Mouse (Mus musculus): ENCODE data around the gene Tspo.

Tspo gene

GRCm38 (mm10) chr15:83546029-83546428 lies 17.4 kb upstream of the Tspo start:
- no peak for DNase-seq (ENCODE audit: low spot score)

- DNase-seq (ENCODE audit: low spot score), result no peak
Observed at GRCm38 (mm10) chr15:83547144-83547543, 16.2 kb upstream of the Tspo start.

- DNase-seq (ENCODE audit: low spot score), result no peak
Observed at GRCm38 (mm10) chr15:83550137-83550536, 13.3 kb upstream of the Tspo start.

GRCm38 (mm10) chr15:83553831-83554230 lies 9.6 kb upstream of the Tspo start:
- DNase-seq (ENCODE audit: low spot score), result no peak

- peak; percentile 70 for DNase-seq (ENCODE audit: low spot score)
Observed at GRCm38 (mm10) chr15:83555161-83555974, 8.0 kb upstream of the Tspo start.

DNA sequence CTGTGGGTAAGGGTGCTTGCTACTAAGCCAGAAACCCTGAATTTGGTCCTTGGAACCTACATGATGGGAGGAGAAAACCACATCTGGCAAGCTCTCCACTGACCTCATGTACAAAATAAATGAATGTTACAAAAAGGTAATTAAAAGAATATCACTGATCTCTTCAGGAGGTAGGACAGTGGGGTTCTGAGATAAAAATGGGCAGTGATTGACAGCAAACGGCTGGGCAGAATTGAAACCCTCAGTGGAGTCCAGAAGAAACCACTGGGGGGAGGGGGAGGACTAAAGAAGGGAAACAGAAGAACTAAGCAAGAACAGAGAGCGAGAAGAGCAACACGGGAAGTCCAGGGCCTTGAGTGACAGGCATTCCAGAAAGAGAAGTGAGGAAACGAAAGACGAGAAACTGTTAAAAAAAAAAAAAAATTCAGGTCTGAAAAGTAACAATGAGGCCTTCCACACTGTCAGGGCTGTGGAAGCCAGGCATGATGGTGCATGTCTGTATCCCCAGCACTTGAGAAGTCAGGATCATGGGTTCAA lies 2.4 kb upstream of the Tspo start:
- DNase-seq (ENCODE audit: low spot score), result no peak

DNA sequence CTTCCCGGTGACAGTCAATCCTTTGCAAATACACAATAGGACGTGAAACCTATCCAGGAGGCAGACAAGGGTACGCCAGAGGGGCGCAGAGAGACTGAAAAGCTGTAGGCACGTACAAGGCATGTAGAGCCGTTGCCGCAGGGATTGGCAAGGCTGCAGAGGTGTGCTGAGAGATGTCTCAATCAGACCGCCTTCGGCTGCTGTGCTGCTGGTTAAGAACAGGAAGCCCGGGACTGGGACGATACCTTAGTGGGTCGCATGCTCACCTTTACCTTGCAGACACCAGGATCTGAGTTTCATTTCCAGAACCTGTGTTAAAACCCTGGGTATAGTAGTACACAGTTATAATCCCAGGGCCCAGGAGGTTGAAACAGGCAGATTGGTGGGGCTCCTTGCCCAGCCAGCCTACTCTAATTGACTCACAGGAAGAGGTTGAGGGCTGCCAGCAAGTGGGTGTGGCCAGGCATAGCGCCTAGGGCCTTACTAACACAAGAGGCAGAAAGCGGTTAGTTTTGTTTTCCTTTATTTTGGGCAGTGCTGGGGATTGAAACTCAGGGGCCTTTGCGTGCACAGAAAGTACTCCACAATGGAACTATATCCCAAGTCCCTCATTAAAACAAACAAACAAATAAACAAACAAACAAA lies 644 bp upstream of the Tspo start:
- peak; percentile 77 for DNase-seq (ENCODE audit: low spot score)

DNA sequence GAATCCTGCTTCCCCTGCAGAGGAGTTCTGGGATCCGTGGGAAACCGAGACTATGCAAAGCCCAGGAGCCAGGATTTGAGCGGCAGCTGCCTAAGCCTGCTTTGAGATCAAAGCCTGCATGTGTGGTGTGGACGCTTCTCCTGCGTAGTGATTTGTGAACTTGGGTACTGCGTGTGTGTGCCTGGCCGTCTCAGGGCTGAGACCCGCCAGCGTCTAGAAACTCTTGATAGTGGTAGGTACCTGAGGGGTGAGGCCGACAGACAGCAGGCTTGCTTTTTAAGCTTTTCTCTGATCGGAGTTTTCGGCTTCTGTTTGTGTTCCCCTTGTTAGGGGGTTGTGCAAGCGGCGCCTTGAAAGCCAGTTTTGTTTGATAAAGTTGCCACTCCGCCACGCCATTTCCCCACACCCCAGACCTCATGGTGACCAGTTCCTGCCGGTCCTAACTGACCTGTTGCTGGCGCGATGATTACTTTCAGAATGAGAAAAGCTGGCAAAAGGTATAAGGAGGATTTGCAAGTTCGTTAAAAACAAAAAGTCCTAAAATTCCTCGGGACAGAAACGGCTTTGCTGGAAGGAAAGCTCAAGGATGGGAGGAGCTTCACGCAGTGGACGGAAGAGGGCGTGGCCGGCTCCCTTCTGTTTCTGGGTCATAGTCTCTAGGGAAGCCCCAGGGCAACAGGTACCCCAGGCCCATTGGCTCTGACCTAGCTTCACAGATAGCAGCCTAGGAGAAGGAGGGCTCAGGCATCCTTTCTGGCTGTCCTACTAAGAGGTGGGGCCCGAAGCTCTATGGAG lies 662 bp downstream of the Tspo start:
- peak; percentile 38 for DNase-seq (ENCODE audit: low spot score)

DNA sequence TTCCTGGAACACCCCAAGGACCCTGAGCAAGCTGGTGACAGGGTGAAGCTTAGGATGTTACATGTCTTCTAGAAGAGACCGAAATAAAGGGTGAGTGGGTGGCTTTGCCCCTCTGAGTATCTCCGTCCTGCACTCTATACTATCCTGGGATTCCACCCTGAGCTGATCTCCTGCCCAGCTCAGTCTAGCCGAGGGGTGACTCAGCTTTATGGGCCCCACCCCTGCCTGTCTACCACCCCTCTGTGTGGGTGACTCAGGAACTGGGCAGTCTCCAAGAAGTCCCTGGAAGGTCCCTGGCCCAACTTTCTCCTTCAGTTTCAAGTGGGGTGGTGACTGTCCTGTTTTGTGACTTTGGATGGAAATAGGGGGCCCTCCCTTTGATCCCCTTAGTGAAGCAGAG lies 2.0 kb downstream of the Tspo start:
- no peak for DNase-seq (ENCODE audit: low spot score)

DNA sequence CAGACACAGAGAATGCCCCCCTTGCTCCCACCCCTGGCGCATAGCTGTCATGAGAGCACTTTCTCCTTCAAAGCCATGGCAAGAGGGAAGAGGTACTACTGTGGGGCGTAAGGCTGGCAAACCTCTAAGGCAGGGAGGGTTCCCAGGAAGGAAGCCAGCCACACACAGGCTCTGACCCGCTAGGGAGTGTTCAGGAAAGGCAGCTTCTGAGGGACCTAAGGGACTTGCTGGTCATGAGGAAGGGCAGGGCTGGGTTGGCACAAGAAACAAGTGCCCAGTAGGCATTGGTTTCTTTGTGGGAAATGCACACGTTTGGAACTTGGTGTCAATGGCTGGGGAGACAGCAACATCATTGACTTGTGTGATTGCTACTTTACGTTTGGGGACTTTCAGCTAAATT lies 2.6 kb downstream of the Tspo start:
- DNase-seq (ENCODE audit: low spot score), result no peak

DNA sequence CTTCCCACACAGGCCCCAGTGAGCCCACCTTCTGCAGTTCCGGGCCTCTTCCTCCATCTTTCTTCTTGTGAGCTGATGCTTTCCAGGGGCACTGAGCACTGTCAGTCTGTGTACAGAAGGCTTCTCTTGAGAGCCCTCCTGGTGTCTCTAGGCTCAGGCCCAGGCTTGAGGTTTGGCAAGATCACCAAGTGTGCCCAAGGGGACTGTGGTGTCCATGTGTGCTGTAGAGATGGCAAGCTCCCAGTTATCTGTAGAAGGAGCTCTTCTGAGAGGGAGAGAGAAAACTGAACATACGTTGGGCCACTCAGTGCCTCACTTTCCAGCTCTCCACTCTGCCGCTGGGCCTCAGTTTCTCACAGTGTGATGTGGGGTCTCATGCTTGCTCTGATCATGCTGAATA lies 4.3 kb downstream of the Tspo start:
- DNase-seq (ENCODE audit: low spot score), result no peak

GRCm38 (mm10) chr15:83568544-83568943 lies 5.2 kb downstream of the Tspo start:
- DNase-seq (ENCODE audit: low spot score), result no peak

DNA sequence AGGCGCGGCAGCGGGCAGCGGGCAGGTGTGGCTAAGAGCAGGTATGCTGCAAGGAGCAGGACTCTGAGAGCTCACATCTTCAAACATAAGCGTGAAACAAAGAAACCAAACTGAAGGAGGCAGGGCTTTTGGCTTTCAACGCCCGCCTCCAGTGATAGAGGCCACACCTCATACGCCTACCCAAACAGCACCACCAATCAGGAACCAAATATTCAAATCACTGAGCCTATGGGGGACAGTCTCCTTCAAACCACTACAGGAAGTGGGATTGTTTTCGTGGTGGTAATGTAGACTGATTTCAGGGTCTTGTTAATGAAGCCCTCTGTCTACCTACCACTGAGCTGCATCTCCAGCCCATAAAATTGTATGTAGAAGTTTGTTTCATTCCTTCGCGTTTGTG lies 6.3 kb downstream of the Tspo start:
- no peak for DNase-seq (ENCODE audit: low spot score)

DNA sequence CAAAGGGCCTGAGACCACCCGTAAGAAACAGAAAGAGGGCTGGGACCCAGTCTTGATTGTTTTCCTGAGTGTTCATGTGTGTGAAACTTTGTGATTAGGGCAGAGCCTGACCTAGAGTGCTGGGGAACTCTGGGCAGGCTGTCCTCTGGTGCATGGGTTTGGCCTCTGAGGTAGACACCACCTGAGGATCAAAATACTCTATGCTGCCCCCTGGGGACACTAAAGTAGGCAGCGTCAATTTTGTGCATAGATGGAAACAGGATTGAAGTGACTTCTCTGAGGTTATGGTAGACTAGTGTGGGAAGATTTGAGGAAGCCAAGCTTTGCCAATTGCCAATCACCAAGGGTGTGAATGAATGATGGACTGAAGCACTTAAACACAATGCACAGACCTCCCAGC lies 7.2 kb downstream of the Tspo start:
- DNase-seq (ENCODE audit: low spot score), result no peak

- DNase-seq (ENCODE audit: low spot score), result no peak
Observed at GRCm38 (mm10) chr15:83571636-83572035, 8.2 kb downstream of the Tspo start.

- no peak for DNase-seq (ENCODE audit: low spot score)
Observed at GRCm38 (mm10) chr15:83572132-83572531, 8.7 kb downstream of the Tspo start.

DNA sequence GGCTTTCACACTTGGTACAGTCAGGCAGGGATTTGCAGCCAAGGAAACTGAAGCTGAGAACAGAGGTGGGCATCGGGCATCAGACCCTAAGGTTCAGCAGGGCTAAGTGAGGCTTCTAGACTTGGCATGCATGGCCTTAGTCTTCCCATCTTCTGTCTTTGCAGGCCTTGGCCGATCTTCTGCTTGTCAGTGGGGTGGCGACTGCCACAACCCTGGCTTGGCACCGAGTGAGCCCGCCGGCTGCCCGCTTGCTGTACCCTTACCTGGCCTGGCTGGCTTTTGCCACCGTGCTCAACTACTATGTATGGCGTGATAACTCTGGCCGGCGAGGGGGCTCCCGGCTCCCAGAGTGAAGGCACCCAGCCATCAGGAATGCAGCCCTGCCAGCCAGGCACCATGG lies 10.2 kb downstream of the Tspo start:
- DNase-seq (ENCODE audit: low spot score), result no peak

- DNase-seq (ENCODE audit: low spot score), result peak; percentile 34
Observed at GRCm38 (mm10) chr15:83574731-83575351, 11.4 kb downstream of the Tspo start.

GRCm38 (mm10) chr15:83575543-83575942 lies 12.2 kb downstream of the Tspo start:
- no peak for DNase-seq (ENCODE audit: low spot score)

DNA sequence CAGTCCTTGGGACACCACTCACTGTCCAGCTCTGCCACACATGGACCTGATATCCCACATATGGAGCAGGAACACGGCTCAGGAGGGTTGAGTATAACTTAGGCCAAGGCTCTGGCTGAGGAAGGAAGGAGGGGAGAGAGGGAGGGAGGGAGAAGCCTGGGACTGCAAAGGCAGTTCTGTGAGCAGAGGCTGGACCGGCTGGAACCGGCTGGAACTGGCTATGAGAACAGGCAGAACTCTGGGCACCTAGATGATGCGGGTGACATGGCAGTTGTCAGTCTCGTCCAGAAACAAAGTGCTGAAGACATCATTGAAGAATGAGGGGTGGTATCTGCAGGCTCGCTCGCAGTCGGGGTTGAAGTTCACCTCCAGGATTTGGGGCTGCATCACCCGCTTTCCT lies 13.3 kb downstream of the Tspo start:
- DNase-seq (ENCODE audit: low spot score), result no peak

GRCm38 (mm10) chr15:83582931-83583330 lies 19.5 kb downstream of the Tspo start:
- DNase-seq (ENCODE audit: low spot score), result no peak
